Mouse (Mus musculus) stomach, embryonic 15.5 days (tissue): ENCODE results near the gene Ptrh1. TPM values are rescaled to one million over a fixed set of nuclear protein-coding genes. Genes with fewer than 3 reads are reported as not detected.

Experiments used
- ATAC-seq: fragments of 200-750 bp; cut with Nextera tagmentation; 2 replicates; pipeline ENCODE4 v1.8.0; 2017; ENCODE audit warnings: low read depth, moderate number of reproducible peaks, moderate TSS enrichment; ENCODE audit not compliant: insufficient read depth, low FRiP score
- H3K27ac ChIP-seq: fragments of 300-500 bp; sonication (generic); 2 replicates; pipeline ENCODE4 v1.5.1; 2015; ENCODE audit warnings: mild to moderate bottlenecking, inconsistent platforms
- H3K27me3 ChIP-seq: fragments of 300-500 bp; sonication (generic); replicated peaks from 2 replicates; pipeline ENCODE4 v1.6.1; 2015; ENCODE audit warnings: inconsistent platforms
- H3K36me3 ChIP-seq: fragments of 300-500 bp; sonication (generic); 2 replicates; pipeline ENCODE4 v1.6.1; 2015; ENCODE audit warnings: inconsistent platforms
- H3K4me1 ChIP-seq: fragments of 300-500 bp; sonication (generic); 2 replicates; pipeline ENCODE4 v1.6.1; 2015; ENCODE audit warnings: inconsistent platforms
- H3K4me2 ChIP-seq: fragments of 300-500 bp; sonication (generic); 2 replicates; pipeline ENCODE4 v1.6.1; 2015; ENCODE audit warnings: mild to moderate bottlenecking, inconsistent platforms
- H3K4me3 ChIP-seq: fragments of 300-500 bp; sonication (generic); replicated peaks from 2 replicates; pipeline ENCODE4 v1.5.1; 2015; ENCODE audit warnings: inconsistent platforms
- H3K9ac ChIP-seq: fragments of 300-500 bp; sonication (generic); 2 replicates; pipeline ENCODE4 v1.6.1; 2015; ENCODE audit warnings: inconsistent platforms
- H3K9me3 ChIP-seq: fragments of 300-500 bp; sonication (generic); 2 replicates; pipeline ENCODE4 v1.6.1; 2016; ENCODE audit warnings: inconsistent platforms
- WGBS: fragments of 180-500 bp; shearing (Covaris S2); methylation state at CpG from one replicate; pipeline ENCODE4 v1.1.7; 2015; 5-methylcytosine and 5-hydroxymethylcytosine counted together
- polyA plus RNA-seq: library from polyadenylated mRNA; unstranded; fragments of >200 nt; fragmentation: Nextera tagmentation; extraction: Ambion mirVana; gene quantifications from 2 replicates; pipeline ENCODE4 v1.2.1, GENCODE M21; 2015

The Ptrh1 gene
- polyA plus RNA-seq, 1 experiment from 2014 or later, result 4.4 TPM

DNA sequence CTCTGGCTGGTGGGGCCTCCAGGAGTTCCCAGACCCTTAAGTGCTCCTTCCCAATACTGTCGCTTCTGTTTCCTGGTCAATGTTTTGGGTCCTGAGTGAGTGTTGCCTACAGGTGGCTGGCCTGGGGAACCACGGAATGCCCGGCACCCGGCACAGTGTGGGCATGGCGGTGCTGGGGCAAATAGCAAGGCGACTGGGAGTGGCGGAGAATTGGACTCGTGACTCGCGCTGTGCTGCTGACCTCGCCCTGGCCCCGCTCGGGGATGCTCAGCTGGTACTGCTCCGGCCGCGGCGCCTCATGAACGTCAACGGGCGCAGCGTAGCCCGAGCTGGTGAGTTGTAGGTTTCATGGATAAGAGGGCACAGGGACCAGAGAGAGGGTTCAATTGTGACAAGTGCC is 606 bp downstream of the Ptrh1 start:
- peak overlapping the region; percentile 63 for H3K4me3 ChIP-seq
- no peak overlapping the region for H3K27ac ChIP-seq
- WGBS, result 25% methylated on average over 22 of the region's 22 CpGs

DNA sequence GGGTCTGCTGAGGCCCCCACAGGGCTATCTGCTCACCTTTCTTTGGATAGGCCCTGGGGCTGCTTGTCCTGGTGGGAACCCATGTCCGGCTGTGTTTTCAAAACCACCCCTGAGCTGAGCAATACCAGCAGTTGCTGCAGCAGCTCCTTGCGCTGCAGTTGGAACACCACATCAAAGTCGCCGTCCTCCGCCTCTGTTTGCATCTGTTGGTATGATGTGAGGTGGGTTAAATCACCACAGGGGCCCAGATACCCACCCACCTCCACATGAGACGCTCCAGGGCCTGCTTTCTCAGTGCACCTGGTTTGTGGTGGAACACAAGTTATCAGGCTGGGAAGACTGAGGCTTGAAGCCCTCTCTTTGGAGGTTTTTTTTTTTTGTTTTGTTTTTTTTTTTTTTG is 2.5 kb downstream of the Ptrh1 start:
- Histone ChIP-seq H3K27ac (no peak overlapping the region), H3K36me3 (no peaks in the 10 kb centered on the region), H3K9me3 (no peaks in the 10 kb centered on the region), H3K9ac (no peak overlapping the region), H3K4me2 (no peak overlapping the region), H3K4me3 (no peak overlapping the region), H3K4me1 (peaks cover 10% of the 10 kb centered on the region), H3K27me3 (no peaks in the 10 kb centered on the region)
- no peak for ATAC-seq
- 86% methylated on average over 6 of the region's 6 CpGs for WGBS

More for the DNA sequence above, 606 bp downstream of the Ptrh1 start:
- Histone ChIP-seq H3K9ac (no peak overlapping the region), H3K36me3 (no peaks in the 10 kb centered on the region), H3K27me3 (no peaks in the 10 kb centered on the region), H3K9me3 (no peaks in the 10 kb centered on the region), H3K4me1 (peaks cover 10% of the 10 kb centered on the region), H3K4me2 (peak overlapping the region; percentile 90)
- no peak for ATAC-seq

DNA sequence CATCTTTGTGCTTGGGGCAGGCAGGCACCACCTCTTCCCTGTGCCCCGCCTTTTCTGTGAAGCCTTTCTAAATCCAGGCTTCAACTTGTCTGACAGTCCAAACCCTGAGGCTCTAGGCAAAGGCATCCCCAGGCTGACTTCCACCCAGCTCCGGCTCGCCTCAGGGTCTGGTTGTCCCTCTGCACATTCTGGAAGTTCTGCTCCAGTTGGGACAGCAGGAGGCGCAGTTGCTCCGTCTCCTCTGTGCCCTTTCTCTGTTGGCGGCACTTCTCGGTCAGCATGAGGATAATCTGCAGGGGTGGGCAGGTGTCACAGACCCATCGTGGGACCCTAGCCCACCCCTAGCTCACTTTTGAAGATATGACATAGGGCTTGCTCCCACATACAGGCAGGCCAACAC is 3.5 kb downstream of the Ptrh1 start:
- Histone ChIP-seq H3K9ac (no peak overlapping the region), H3K27ac (no peak overlapping the region)
- ATAC-seq, result no peak

DNA sequence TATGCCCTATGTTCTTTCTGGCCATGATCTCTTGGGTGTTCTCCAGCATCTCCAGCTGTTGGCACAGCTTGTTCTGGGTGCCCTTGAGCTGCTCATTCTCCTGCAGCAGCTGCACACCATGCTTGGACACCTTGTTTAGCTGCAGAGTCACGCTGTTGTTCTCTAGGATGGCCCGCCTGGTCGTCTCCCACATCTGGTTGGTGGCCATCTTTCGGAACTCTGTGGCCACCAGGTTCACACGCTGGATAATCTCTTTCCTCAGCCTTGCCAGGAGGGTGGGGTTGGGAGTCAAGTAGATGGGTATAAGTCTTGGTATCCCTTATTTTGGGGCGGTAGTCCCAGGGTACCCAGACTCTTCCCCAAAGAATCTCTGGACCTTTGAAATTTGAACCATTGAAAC is 4.1 kb downstream of the Ptrh1 start:
- no peak overlapping the region for H3K9ac ChIP-seq
- 90% methylated on average over 6 of the region's 6 CpGs for WGBS
- no peak overlapping the region for H3K4me3 ChIP-seq
- no peak overlapping the region for H3K4me2 ChIP-seq
- peaks cover 10% of the 10 kb centered on the region for H3K4me1 ChIP-seq
- no peak for ATAC-seq
- H3K36me3 ChIP-seq, result no peaks in the 10 kb centered on the region
- no peaks in the 10 kb centered on the region for H3K9me3 ChIP-seq
- H3K27me3 ChIP-seq, result no peaks in the 10 kb centered on the region
- no peak overlapping the region for H3K27ac ChIP-seq

More for the DNA sequence above, 3.5 kb downstream of the Ptrh1 start:
- H3K9me3 ChIP-seq, result no peaks in the 10 kb centered on the region
- no peak overlapping the region for H3K4me3 ChIP-seq
- no peak overlapping the region for H3K4me2 ChIP-seq
- peaks cover 10% of the 10 kb centered on the region for H3K4me1 ChIP-seq
- H3K27me3 ChIP-seq, result no peaks in the 10 kb centered on the region
- H3K36me3 ChIP-seq, result no peaks in the 10 kb centered on the region
- WGBS, result 9% methylated on average over 8 of the region's 8 CpGs

DNA sequence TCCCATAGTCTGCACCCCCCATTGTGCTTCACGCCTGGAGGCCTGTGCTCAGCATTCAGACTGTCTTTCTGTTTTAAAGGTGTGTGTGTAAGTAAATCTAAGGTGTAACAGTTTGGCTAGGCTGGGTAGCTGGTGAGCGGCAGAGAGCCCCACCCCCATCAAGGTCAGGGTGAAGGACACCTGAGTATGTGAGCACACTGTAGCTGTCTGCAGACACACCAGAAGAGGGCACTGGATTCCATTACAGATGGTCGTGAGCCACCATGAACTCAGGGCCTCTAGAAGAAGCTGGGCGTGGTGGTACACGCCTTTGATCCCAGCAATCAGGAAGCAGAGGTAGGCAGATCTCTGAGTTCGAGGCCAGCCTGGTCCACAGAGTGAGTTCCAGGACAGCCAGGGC is 6.1 kb downstream of the Ptrh1 start:
- 76% methylated on average over 6 of the region's 6 CpGs for WGBS
- Histone ChIP-seq H3K9ac (no peak overlapping the region), H3K27ac (no peak overlapping the region), H3K4me1 (no peaks in the 10 kb centered on the region; the same call in 1 of the 2 replicates), H3K36me3 (no peaks in the 10 kb centered on the region), H3K27me3 (no peaks in the 10 kb centered on the region), H3K4me2 (no peak overlapping the region), H3K4me3 (no peak overlapping the region), H3K9me3 (no peaks in the 10 kb centered on the region)
- no peak for ATAC-seq

DNA sequence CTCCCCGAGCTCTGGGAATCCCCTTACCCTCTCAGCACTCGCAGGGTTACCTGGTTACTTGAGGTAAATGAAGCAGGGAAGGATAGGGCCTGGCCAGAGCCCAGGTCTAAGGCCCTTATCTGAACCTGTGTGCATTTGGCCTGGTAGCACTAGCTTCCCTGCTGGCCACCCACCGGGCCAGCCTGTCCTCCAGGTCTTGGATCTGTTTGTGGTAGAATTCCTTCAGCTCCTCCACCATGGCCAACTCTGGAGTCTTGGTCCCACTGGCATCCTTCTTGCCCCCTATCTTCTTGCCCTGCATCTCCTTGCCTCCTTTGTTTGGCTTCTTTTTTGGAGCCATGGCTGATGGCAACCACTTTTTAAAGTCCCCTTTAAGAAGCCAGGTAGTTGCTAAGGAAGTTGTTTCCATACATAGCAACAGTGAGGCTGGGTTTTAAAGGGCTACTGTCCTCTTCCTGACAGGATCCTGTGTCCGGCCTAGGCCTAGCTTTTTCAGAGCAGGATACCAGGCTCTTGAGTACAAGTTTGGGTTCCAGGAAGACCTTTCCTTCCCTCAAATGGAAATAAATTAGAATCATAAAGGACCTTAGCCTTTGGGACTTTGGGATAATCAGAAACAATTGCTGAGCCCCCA is 8.6 kb downstream of the Ptrh1 start, which contains the start of gene Cfap157:
Gene Cfap157, minus strand, starts transcription at position 381 of the 634 bp plus-strand sequence.
- H3K4me1 ChIP-seq, result no peaks in the 10 kb centered on the region; the same call in 1 of the 2 replicates
- no peak within 1 kb of the TSS for H3K4me2 ChIP-seq
- no peak within 1 kb of the TSS for H3K9ac ChIP-seq
- no peaks in the 10 kb centered on the region for H3K36me3 ChIP-seq
- WGBS, result 54% methylated on average over 4 of the region's 4 CpGs
- H3K27ac ChIP-seq, result no peak within 1 kb of the TSS
- H3K9me3 ChIP-seq, result no peaks in the 10 kb centered on the region
- H3K27me3 ChIP-seq, result no peaks in the 10 kb centered on the region
- H3K4me3 ChIP-seq, result no peak within 1 kb of the TSS
- ATAC-seq, result no peak

DNA sequence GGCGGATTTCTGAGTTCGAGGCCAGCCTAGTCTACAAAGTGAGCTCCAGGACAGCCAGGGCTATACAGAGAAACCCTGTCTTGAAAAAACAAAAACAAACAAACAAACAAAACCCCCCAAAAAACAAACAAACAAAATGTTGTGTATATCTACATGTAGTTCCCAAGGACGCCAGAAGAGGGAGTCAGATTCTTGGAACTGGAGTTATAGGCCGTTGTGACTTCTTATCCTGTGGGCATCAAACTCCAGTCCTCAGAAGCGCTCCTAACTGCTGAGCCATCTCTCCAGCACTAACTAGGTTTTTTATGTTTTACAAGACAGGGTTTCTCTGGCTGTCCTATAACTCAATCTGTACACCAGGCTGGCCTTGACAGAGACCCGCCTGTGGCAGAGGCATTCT is 11.6 kb downstream of the Ptrh1 start:
- Histone ChIP-seq H3K9ac (no peak overlapping the region), H3K4me1 (no peaks in the 10 kb centered on the region), H3K4me2 (no peak overlapping the region), H3K27ac (no peak overlapping the region), H3K9me3 (no peaks in the 10 kb centered on the region), H3K36me3 (no peaks in the 10 kb centered on the region), H3K27me3 (no peaks in the 10 kb centered on the region), H3K4me3 (no peak overlapping the region)
- WGBS, result 69% methylated on average over 6 of the region's 6 CpGs
- no peak for ATAC-seq

DNA sequence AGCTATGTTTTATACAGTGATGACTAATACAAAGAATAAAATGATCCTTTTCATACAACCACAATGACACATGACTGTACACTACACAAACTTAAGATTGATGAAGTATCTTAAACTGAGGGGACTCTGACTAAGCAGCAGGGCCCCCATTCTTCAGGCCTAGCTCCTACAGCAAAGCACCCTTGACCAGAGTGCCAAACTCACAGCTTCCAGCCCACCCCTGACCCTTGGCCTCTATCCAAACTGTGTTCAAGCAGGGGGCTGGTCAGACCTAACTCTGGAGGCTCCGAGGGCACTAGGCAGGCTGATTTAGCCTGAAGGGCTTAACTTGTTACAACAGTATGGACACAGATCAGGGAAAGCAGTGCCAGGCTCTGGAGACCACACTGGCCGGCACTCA is 13.0 kb downstream of the Ptrh1 start:
- Histone ChIP-seq H3K4me1 (no peaks in the 10 kb centered on the region), H3K9me3 (no peaks in the 10 kb centered on the region), H3K27ac (no peak overlapping the region), H3K9ac (no peak overlapping the region), H3K36me3 (no peaks in the 10 kb centered on the region), H3K27me3 (no peaks in the 10 kb centered on the region), H3K4me3 (no peak overlapping the region), H3K4me2 (no peak overlapping the region)
- no peak for ATAC-seq
- 40% methylated on average over 2 of the region's 2 CpGs for WGBS

DNA sequence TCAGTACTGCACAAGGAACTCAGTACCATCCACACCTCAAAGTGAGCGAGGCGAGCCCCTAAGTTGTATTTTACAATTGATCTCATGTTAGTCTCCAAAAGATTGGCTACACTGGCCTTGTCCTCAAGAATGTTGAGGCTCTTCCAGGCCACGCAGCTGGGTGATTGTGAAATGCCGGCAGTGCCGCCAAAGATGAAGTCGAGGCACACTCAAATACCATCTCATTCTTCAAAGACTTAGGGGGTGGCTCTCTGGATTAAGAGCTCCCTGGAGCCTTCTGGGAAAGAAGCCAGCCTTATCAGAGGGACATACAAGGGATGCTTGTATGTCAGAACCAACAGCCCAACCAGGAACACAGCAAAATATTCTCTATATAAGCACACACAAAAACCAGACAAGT is 15.7 kb downstream of the Ptrh1 start:
- no peak for ATAC-seq
- Histone ChIP-seq H3K4me1 (no peaks in the 10 kb centered on the region), H3K27ac (no peak overlapping the region), H3K4me2 (no peak overlapping the region), H3K36me3 (no peaks in the 10 kb centered on the region), H3K9me3 (no peaks in the 10 kb centered on the region), H3K9ac (no peak overlapping the region), H3K4me3 (no peak overlapping the region), H3K27me3 (no peaks in the 10 kb centered on the region)
- WGBS, result 75% methylated on average over 6 of the region's 6 CpGs

DNA sequence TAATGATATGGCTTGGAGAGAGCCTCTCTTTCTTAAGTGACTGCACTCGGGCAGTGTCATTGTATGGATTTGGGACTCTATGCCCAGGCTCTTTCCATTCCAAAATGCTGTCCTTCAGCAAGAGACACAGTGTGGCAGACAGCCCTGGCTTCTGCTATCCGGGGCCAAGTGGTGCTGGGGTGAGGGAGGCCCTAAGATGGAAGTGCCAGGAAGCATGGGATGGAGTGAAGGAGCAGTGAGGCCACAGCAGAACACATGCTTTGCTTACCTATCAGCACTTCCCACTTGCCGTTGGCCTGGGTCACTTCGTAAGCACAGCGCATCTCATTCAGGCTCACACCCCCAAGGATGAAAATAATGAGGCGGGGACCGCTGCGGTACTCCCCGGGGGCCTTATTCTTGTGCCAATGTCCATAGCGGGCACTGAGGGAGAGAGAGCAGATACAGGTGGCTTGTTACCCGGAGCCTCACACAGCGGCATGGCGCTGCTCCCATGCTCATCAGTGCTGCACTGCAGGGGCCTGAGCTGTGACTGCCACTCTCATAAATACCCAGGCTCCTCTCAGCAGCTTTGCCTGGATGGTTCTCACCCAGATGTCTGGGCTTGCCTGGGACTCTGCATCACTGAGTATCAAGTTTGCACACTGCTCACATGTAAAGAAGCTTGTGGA is 20.3 kb downstream of the Ptrh1 start:
- Histone ChIP-seq H3K4me2 (no peak overlapping the region), H3K9ac (no peak overlapping the region), H3K9me3 (no peaks in the 10 kb centered on the region), H3K27ac (no peak overlapping the region), H3K4me3 (no peak overlapping the region), H3K36me3 (peaks cover 7% of the 10 kb centered on the region; the same call in 1 of the 2 replicates), H3K27me3 (no peaks in the 10 kb centered on the region), H3K4me1 (no peaks in the 10 kb centered on the region)
- WGBS, result 88% methylated on average over 13 of the region's 13 CpGs
- no peak for ATAC-seq

DNA sequence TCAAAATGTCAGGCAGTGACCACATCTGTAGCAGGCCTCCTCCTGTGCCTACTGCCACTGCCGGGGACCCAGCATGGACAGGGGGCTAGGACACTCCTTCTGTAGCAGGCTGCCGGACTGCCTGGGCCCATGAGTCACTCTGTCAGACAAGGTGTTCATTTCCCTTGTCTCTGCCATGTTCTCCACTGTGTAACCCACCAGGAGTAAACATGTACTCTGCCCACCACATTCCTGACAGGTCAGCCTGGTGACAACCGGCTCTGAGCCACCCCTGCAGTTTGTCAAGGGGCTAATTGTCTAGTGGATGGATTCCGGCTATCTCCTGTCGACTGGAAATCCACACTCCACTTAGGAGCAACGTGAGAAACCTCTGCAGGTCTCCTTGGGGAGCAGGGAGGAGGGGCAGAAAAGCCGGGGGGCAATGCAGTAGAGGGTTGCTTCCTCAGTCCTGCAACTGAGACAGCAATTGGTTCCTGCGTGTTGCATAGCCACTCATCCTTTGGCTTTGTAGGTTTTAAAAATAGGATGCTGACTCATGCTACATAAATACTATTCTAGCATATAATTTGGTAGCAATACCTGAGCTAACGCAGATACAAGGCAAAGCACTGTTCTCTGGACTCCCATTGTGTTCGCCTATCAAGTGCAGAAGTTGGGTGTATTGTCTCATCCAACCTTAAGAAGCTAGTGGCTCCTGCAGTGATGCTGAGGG is 22.8 kb downstream of the Ptrh1 start:
- Histone ChIP-seq H3K9ac (no peak overlapping the region), H3K4me2 (no peak overlapping the region), H3K27me3 (no peaks in the 10 kb centered on the region), H3K36me3 (peaks cover 7% of the 10 kb centered on the region; the same call in 1 of the 2 replicates), H3K4me3 (no peak overlapping the region), H3K27ac (no peak overlapping the region), H3K4me1 (no peaks in the 10 kb centered on the region), H3K9me3 (no peaks in the 10 kb centered on the region)
- WGBS, result 51% methylated on average over 10 of the region's 10 CpGs
- ATAC-seq, result no peak
